Mouse (Mus musculus) cerebellum, postnatal 10 days (tissue): ENCODE measurements around the gene Tspan9.
A peak's percentile ranks its signal among the peaks of the same experiment; 100 is the strongest.

Source experiments
- DNase-seq, 2 experiments: peaks; one replicate each; pipeline ENCODE4 v3.0.0; 2021; ENCODE audit warnings: mixed read lengths in 2 of 2

Gene Tspan9

GRCm38 (mm10) chr6:128010135-128010971 lies 133.0 kb downstream of the Tspan9 start:
- DNase-seq, result peak in 1 of 2 experiments; percentile 43

GRCm38 (mm10) chr6:128007982-128008562 lies 135.3 kb downstream of the Tspan9 start:
- no peak for DNase-seq

- DNase-seq, result peak; percentile 62 to 71
These were observed 136.1 kb downstream of the Tspan9 start for GRCm38 (mm10) chr6:128007241-128007701.

GRCm38 (mm10) chr6:128006156-128006555 lies 137.2 kb downstream of the Tspan9 start:
- peak; percentile 54 to 68 for DNase-seq

- peak; percentile 58 to 60 for DNase-seq
These were observed 138.8 kb downstream of the Tspan9 start for GRCm38 (mm10) chr6:128004544-128004943.

GRCm38 (mm10) chr6:128003542-128003941 lies 139.9 kb downstream of the Tspan9 start:
- no peak for DNase-seq

- DNase-seq, result peak in 1 of 2 experiments; percentile 47
These were observed 140.7 kb downstream of the Tspan9 start for GRCm38 (mm10) chr6:128002667-128003066.

- no peak for DNase-seq
These were observed 141.3 kb downstream of the Tspan9 start for GRCm38 (mm10) chr6:128002104-128002503.

- no peak for DNase-seq
These were observed 141.8 kb downstream of the Tspan9 start for GRCm38 (mm10) chr6:128001587-128001986.

- DNase-seq, result peak; percentile 60 to 80
These were observed 142.6 kb downstream of the Tspan9 start for GRCm38 (mm10) chr6:128000777-128001176.

GRCm38 (mm10) chr6:127999118-127999517 lies 144.3 kb downstream of the Tspan9 start:
- DNase-seq, result peak; percentile 86 to 87

GRCm38 (mm10) chr6:127996928-127997327 lies 146.5 kb downstream of the Tspan9 start:
- DNase-seq, result peak in 1 of 2 experiments; percentile 49

- DNase-seq, result peak; percentile 70 to 84
These were observed 150.4 kb downstream of the Tspan9 start for GRCm38 (mm10) chr6:127992993-127993392.

GRCm38 (mm10) chr6:127991509-127992176 lies 151.8 kb downstream of the Tspan9 start:
- no peak for DNase-seq

GRCm38 (mm10) chr6:127989624-127990212 lies 153.7 kb downstream of the Tspan9 start:
- peak; percentile 96 to 97 for DNase-seq

- peak in 1 of 2 experiments; percentile 51 for DNase-seq
These were observed 154.4 kb downstream of the Tspan9 start for GRCm38 (mm10) chr6:127988944-127989494.

GRCm38 (mm10) chr6:127987374-127987773 lies 156.0 kb downstream of the Tspan9 start:
- DNase-seq, result no peak

GRCm38 (mm10) chr6:127986357-127986756 lies 157.0 kb downstream of the Tspan9 start:
- no peak for DNase-seq

- DNase-seq, result peak; percentile 74 to 80
These were observed 162.2 kb downstream of the Tspan9 start for GRCm38 (mm10) chr6:127981176-127981575.

- DNase-seq, result peak in 1 of 2 experiments; percentile 47
These were observed 162.9 kb downstream of the Tspan9 start for GRCm38 (mm10) chr6:127980381-127981045.

GRCm38 (mm10) chr6:127979831-127980230 lies 163.6 kb downstream of the Tspan9 start:
- peak; percentile 74 to 79 for DNase-seq

GRCm38 (mm10) chr6:127978941-127979340 lies 164.5 kb downstream of the Tspan9 start:
- DNase-seq, result no peak
